Mouse (Mus musculus) forebrain, embryonic 13.5 days (tissue): ENCODE measurements around the gene Ifi208. TPM values are rescaled to one million over a fixed set of nuclear protein-coding genes. Genes with fewer than 3 reads are reported as not detected.

ENCODE experiments used
- ATAC-seq: fragments of 200-750 bp; cut with Nextera tagmentation; 2 replicates; pipeline ENCODE4 v1.8.0; 2017
- H3K27ac ChIP-seq: fragments of 300-500 bp; sonication (generic); 2 replicates; pipeline ENCODE4 v1.5.1; 2015; ENCODE audit warnings: inconsistent platforms, mild to moderate bottlenecking, moderate library complexity
- H3K27me3 ChIP-seq: fragments of 300-500 bp; sonication (generic); 2 replicates; pipeline ENCODE4 v1.6.1; 2015; ENCODE audit warnings: mild to moderate bottlenecking, inconsistent platforms
- H3K36me3 ChIP-seq: fragments of 300-500 bp; sonication (generic); 2 replicates; pipeline ENCODE4 v1.6.1; 2015; ENCODE audit warnings: mild to moderate bottlenecking, inconsistent platforms; ENCODE audit not compliant: poor library complexity, severe bottlenecking
- H3K4me1 ChIP-seq: fragments of 300-500 bp; sonication (generic); 2 replicates; pipeline ENCODE4 v1.6.1; 2015; ENCODE audit warnings: inconsistent platforms
- H3K4me2 ChIP-seq: fragments of 300-500 bp; sonication (generic); 2 replicates; pipeline ENCODE4 v1.6.1; 2015; ENCODE audit warnings: inconsistent platforms, mild to moderate bottlenecking, moderate library complexity
- H3K4me3 ChIP-seq: fragments of 300-500 bp; sonication (generic); 2 replicates; pipeline ENCODE4 v1.5.1; 2015; ENCODE audit warnings: mild to moderate bottlenecking, inconsistent platforms
- H3K9ac ChIP-seq: fragments of 300-500 bp; sonication (generic); 2 replicates; pipeline ENCODE4 v1.6.1; 2015; ENCODE audit warnings: mild to moderate bottlenecking, inconsistent platforms
- H3K9me3 ChIP-seq: fragments of 300-500 bp; sonication (generic); replicated peaks from 2 replicates; pipeline ENCODE4 v1.6.1; 2016; ENCODE audit warnings: inconsistent platforms
- WGBS: fragments of 180-500 bp; shearing (Covaris S2); methylation state at CpG from one replicate; pipeline ENCODE4 v1.1.7; 2015; 5-methylcytosine and 5-hydroxymethylcytosine counted together
- microRNA-seq: library from miRNA; unstranded; fragments of <30 nt; microRNA quantifications from one replicate; pipeline ENCODE4, GENCODE M21; 2016
- polyA plus RNA-seq: library from polyadenylated mRNA; unstranded; fragments of >200 nt; fragmentation: Nextera tagmentation; extraction: Ambion mirVana; gene quantifications from 2 replicates; pipeline ENCODE4 v1.2.1, GENCODE M21; 2015

Ifi208 gene
- polyA plus RNA-seq, 1 experiment from 2014 or later, result not detected

GRCm38 (mm10) chr1:173741656-173742055 is 68.2 kb downstream of the Ifi208 start, which contains the start of gene Ifi207:
TSS of gene Ifi207 (minus strand) at chr1:173741747.
- Histone ChIP-seq H3K27me3 (no peaks in the 10 kb centered on the region), H3K36me3 (no peaks in the 10 kb centered on the region), H3K9me3 (no peaks in the 10 kb centered on the region), H3K4me2 (no peak within 1 kb of the TSS), H3K4me3 (no peak within 1 kb of the TSS), H3K9ac (no peak within 1 kb of the TSS), H3K4me1 (no peaks in the 10 kb centered on the region), H3K27ac (no peak within 1 kb of the TSS)
- ATAC-seq, result no peak
- 80% methylated on average over 4 of the region's 4 CpGs for WGBS

GRCm38 (mm10) chr1:173742262-173742661 is 68.8 kb downstream of the Ifi208 start:
- WGBS, result 79% methylated on average over 1 of the region's 1 CpGs
- Histone ChIP-seq H3K4me1 (no peaks in the 10 kb centered on the region), H3K27ac (no peak overlapping the region), H3K4me2 (no peak overlapping the region), H3K9ac (no peak overlapping the region), H3K27me3 (no peaks in the 10 kb centered on the region), H3K4me3 (no peak overlapping the region), H3K9me3 (no peaks in the 10 kb centered on the region), H3K36me3 (no peaks in the 10 kb centered on the region)
- ATAC-seq, result no peak

Small RNA genes lying within 50 kb of the gene (microRNA-seq; reads per million reads assigned to microRNA genes)
- not detected for gene Gm44339

Other genes starting within 250 kb of the Ifi208 start
- not detected in 2 replicates for gene Ifi206, start 182.6 kb upstream of the Ifi208 start, polyA plus RNA-seq
- gene Ifi214, start 137.7 kb upstream of the Ifi208 start, polyA plus RNA-seq, result not detected in 2 replicates
- not detected in 2 replicates for gene Ifi213, start 74.4 kb upstream of the Ifi208 start, polyA plus RNA-seq
- gene Ifi209, start 42.8 kb upstream of the Ifi208 start, polyA plus RNA-seq, result not detected in 2 replicates
- 0.15 and 0.19 TPM in 2 replicates for gene Ifi207, start 68.1 kb downstream of the Ifi208 start, polyA plus RNA-seq
- gene Ifi204, start 93.3 kb downstream of the Ifi208 start, polyA plus RNA-seq, result 0.28 and 0.37 TPM in 2 replicates
- 0.12 and 0.15 TPM in 2 replicates for gene Ifi211, start 239.4 kb downstream of the Ifi208 start, polyA plus RNA-seq